Mouse (Mus musculus) neutrophil, adult 5-6 weeks (primary cell): ENCODE results near the gene Tiam1. TPM values are rescaled to one million over a fixed set of nuclear protein-coding genes. Genes with fewer than 3 reads are reported as not detected.
A peak's percentile ranks its signal among the peaks of the same experiment; 100 is the strongest.

ENCODE experiments used
- ATAC-seq: fragments of 151-379, 151-347 bp; 2 replicates; pipeline ENCODE4 v1.8.0; 2017; ENCODE audit warnings: mild to moderate bottlenecking, moderate TSS enrichment; ENCODE audit not compliant: insufficient number of reproducible peaks, poor library complexity, low FRiP score, severe bottlenecking; ENCODE audit errors: extremely low read depth
- total RNA-seq: library from RNA; stranded (forward); fragments of 200-1000 nt; gene quantifications from 2 replicates; pipeline ENCODE4 v1.2.3, GENCODE M21; 2017

Gene Tiam1
- total RNA-seq, 1 experiment from 2014 or later: 8.8 TPM

DNA sequence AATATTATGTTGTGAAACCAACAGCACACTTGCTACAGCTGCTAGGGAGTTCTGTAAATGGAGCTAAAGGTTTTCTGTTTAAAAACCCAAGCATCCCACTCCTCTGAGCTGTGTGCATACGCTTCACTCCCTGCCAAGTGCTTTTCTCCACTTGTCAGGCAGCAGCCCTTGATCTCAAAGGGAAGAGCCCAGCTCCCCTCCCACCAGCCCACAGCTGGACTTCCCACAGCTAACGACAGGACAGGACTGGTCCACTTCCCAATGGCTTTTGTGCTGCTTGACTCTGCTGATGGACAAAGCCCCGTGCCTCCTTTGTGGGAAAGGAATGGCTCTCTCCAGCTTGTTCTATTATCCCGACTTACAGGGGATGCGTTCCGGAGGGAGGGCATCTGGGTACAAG, 199.5 kb downstream of the Tiam1 start:
- no peak for ATAC-seq

DNA sequence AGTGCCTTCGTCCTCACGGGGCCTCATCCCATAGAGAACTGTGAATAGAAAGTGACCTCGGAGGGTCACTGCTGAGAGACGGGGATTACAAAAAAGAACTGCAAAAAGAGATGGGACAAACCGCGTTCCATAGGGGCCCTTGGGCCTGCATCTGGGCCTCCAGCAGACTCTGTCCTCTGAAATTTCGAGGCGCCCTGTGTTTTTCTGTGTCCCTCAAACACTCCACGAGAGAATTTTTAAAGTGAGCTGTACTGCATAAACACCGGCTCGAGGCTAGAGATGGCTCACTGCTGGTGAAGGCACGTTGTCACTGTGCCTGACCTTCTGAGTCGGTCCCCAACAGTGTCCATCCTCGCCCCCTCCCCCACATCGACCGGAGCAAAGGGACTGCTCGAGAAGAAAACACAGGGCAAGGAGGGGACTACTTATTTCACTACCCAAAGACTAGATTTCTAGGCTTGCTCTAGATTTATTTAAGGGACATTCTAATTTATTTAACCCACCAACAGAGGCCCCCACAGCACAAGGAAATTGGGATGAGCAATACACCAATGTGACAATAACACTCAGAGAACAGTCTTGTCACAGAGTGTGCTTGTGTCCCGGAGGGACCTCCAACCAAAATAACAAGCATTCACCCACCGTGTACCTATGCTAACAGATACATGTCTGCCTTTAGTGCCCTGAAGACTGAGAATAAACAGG, 200.2 kb downstream of the Tiam1 start:
- ATAC-seq: no peak

DNA sequence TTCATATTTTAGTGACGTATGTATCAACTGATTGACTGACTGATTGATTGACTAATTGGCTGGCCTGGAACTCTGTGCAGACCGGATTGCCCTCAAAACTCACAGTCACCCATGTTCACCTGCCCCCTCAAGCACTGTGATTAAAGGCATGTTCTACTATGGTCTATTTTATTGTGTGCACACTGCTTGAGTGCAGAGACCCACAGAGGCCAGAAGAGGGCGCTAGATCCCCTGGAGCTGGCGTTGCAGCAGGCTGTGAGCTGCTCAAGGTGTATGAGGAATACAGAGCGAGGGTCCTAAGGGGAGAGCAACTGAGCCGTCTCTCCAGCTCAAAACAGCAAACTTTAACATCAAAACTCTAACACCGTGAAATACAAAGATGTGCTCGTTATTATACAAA, 202.9 kb downstream of the Tiam1 start:
- no peak for ATAC-seq

DNA sequence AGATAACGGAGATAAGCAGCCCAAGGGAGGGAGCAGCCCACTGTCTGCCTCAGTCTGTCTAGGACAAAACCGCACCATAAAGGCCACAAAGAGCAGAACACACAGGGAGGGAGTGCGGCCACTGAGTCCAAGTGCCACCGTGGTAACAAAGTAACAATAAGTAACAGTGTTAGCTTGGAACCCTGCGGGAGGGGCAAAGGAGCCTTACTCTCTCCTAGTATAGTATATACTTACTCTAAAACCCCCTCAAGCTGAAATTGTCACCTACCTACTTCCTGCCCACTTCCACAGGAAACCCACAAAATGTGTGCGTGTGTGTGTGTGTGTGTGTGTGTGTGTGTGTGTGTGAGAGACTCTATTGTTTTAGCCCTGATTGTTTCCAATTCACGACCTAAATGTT, 205.3 kb downstream of the Tiam1 start:
- peak; percentile 61 for ATAC-seq

DNA sequence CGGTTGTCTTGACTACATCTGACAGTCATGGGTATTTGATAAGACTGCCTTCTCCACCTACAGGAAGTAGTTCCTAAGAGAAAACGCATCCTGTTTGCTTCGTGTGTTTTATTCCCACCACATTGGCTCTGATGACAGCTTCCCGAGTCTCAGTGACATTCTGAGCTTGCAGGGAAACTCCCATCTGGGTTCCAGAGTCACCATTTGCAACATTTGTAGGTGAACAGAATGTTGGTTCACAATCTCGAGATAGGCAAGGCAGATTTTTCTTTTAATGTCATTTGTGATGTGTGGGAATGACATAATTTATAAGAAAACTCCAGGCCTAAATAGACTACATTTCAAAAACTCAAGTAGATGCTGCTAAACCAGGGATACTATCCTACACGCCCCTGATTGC, 207.0 kb downstream of the Tiam1 start:
- no peak for ATAC-seq

DNA sequence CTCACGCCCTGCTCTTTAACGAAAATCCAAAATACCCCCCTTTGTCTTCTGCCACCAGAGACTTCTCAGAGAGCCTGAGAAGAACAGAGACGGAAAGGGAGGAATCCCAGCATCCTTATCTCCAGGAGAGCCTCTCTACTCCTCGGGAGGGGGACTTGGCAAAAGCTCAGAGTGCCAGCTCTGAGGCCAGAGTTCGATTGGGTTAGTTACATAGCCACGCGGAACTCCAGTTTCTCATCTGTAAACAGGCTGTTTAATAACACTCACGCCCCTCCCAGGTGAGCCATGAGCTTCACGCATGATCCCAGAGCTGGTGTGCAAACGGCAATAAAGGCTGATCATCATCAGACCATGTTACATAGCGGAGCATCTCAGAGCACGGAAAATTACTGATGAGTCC, 208.2 kb downstream of the Tiam1 start:
- no peak for ATAC-seq

DNA sequence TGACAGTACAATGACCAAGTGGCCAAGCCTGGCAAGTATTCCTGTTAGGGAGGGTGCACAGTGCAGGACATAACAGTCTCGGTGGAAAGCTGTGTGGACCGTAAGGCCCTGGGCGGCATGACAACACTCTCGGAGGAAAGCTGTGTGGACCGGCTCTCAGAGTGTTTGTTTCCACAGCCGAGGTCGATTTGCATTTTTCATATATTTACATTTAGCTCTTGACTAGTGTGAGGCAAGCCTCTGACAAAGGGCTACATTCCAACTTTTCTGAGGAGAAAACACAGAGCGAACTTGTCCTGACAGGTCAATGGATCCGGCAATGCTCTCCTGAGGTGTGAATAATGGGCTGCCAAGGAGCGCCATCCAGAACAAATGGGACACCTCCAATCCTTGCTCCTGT, 209.0 kb downstream of the Tiam1 start:
- ATAC-seq: no peak

DNA sequence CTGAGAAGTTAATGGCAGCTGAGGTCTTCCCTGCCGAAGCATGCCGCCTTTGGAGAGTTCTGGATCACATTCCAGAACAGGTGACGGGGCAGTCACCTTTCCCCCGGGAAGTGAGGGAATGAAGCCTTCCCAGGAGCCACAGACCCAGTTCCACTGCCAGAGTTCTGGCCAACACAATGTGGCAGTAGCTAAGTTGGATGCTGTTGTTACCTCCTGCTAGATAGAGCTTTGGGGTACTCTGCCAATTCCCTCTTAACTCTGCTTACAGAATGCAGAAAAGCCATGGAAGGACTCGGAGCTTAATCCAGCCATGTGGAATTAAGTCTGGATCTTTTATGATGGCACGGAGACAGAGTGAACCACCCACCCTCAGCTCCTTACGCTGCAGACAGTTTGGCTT, 209.6 kb downstream of the Tiam1 start:
- no peak for ATAC-seq

DNA sequence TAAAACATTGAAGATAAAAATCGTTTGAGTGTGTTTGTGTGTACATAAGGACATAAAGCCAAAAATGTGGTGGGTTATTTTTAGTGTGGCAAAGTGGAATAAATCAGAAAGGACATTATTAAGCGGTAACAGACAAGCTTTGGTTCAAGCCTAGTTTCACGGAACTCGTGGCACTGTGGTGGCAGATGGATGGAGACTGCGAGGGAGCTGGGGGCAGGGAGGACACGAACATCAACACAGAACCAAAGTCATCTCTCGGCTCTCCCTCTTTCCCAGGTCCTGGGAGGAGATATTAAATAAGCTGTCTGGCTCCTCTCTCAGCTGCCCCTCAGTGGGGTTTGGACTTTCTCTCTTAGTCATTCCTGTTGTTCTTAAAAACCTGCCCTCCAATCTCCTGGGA, 215.0 kb downstream of the Tiam1 start:
- ATAC-seq: no peak

DNA sequence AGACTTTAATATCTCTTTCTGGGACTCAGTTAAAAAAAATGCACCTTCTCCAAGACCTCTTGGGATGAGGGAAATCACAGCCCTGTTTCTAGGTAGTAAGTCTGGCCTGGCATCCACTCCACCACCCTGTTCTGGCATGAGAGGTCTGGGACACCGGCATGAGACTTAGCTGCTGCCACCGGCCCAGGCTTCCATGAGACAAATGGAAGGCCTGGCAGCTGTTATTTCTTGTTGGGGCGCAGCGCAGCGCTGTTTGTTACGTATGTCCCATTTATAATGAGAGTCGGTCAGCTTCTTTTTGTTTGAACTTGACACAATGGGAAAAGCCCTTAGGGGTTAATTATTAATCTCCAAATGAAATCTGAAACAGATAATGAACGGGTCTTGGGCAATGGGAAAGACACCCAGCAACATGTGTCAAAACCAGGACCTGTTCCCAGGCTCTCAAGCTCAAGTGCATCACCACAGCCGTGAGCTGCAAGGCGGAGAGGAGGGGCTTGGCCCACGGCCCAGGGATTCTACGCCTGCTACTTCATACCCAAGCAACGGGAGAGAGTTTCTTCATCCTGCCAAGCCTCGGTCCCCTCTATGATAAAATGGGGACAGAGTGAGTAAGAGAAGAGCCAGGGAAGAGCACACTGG, 219.2 kb downstream of the Tiam1 start:
- no peak for ATAC-seq

DNA sequence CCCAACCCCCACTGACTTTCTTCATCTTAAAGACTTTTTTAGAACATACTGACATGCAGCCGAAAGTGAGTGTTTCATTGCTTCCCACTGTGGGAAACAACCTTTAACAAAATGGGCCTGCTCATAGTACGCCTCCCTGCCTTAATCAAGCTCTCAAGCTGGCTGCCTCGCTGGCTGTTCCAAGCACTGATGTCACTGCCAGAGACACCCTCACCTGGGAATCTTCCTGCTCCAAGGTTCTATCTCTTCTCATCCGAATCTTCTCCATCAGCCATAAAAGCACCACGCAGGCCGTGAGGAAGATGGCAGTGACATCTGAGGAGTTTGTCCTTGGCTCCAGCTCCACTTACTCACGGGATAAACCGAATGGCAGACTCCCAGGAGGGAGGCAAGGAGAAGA, 220.3 kb downstream of the Tiam1 start:
- no peak for ATAC-seq

DNA sequence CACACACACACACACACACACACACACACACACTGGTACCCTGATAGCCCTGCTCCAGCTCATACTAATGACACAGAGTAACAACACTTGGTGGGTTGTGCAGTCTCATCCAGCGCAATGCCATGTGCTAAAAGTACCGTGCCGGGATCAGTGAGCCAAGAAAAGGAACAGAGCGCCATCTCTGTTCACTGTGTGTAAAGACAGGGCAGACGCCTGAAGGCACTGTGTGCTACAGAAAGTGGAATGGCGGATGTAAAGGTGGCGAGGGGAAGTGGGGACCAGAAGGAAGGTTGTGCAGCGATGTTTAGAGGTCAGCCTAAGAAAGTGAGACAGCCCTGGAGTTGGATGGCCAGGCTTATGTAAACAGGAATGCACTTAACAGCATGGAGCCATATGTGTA, 221.1 kb downstream of the Tiam1 start:
- ATAC-seq: no peak

DNA sequence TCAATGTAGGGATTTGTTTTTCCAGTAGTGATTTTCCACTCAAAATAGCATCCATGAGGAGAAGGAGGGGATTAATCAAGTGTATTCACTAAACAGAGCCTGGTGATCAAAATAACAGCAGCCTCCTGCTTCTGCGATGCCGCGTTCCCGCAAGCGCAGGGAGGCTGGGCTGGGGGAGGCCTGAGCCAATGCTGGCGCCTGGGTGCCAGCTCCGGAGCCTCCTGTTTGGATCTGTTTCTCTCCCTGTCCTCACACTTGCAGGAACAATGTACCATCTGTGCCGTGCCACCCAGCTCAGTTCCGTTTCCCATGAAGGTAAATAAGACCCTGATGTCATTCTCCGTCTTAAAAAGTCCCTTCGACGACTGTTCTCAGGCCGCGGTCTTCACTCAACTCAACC, 222.2 kb downstream of the Tiam1 start:
- no peak for ATAC-seq

DNA sequence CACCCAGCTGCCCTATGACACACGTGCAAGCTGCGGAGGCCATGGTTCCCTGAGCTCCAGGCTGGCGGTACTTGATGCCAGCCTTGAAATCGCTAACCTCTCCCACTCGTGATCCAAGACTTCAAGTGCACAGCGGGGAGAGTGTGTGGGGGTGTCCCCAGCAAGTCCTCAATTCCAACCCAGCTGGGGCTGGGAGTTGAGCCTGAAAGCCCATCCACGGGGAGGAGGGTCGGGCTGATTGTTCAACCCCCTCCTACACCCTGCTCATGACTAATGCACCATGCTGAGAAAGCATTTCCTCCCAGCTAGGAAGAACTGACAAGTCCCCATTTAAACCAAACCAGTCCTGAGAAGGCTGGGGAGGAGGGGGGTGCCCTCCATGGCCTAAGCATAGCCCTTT, 223.2 kb downstream of the Tiam1 start:
- no peak for ATAC-seq

DNA sequence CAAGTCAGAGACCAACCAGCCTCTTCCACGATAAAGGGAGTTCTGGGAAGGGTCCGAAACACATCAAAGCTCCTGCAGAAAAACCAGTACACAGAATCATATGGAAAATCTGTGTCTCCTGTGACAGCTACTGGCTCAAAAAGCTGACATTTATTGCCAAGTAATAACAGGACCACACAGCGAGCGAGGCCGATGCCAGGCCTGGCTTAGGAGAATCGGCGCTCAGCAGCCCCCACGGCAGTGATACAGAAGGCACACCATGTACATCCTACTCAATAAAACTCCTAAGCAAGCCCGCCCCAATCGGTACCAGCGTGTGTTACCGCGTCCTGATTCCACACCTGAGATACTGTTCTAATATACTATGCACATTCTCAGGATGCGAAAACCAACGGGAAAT, 226.2 kb downstream of the Tiam1 start:
- no peak for ATAC-seq

DNA sequence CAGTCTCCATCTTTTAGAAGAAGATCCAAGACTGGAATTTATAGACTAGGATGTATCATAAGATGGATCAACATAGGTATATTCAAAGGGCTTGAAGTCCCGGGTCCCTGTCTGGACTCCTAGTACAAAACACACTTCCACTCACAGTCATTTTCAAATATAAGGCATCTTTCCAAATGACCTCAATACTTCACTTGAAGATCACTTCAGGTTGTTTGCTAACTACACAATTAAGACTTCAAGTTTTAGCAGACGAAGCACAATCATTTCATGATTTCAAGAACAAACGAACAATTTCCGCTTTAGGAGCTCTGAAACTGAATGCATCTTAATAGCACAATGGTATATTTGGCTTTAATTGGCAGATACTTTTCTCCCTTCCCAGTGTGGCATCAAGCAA, 228.6 kb downstream of the Tiam1 start:
- no peak for ATAC-seq

DNA sequence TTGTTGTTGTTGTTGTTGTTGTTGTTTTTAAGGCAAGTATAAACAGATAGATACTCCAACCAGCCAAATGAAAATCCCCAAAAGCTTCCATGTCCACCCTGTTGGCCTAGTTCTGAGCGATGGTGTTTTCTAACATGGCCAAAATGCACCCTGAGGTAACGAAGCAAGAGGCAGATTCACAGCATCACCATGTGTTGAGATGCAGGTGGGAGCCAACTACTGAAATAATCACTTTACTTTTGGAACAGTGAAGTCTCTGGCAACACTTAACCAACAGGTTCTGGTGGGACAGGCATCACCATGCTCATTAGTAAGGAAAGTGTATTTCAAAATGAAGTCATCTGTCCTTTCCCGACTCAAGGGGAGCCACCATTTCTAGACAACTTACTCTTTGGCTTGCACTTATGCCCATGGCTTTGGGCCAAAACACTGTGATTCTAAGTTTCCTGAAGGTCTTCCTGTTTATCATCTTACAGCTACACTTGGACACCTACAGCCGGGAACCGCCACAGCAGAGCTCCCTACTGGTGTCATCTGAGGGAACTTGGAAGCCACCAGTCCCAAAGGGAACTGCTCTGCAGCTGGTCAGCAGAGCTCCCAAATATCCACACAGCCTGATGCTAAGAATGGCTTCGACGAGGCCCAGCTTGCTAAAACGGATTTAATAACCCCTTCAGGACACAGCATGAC, 230.7 kb downstream of the Tiam1 start:
- ATAC-seq: no peak

DNA sequence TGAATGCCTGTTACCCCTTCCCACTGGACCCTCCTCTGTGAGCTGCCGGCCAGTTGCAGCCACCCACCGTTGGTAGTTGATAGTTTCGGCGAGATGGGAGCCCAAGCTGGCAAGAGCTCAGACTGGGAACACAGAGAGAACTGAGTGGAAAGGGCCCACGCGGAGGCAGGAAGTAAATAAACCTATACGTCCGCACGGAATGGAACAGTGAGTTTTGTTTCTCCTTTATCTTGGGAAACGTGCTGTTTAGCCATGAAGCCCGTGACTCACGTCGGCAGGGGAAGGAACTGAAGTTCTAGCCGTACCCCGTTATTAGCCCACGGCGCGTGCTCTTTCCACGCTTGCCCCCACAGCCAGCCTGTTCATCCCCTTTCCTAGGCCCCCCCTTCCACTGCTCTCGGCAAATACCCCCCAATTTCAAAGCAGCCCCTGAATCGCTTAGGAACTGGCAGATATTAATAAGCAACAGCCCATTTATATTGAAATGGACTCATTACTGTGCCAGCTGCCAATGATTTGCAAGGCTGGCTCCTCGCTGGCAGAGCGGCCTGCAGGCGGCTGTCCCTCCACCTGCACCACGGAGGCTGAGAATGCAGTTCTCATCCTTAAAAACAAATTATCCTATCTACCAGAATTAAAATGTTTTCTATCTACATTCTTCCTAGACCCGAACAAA, 234.0 kb downstream of the Tiam1 start:
- no peak for ATAC-seq

DNA sequence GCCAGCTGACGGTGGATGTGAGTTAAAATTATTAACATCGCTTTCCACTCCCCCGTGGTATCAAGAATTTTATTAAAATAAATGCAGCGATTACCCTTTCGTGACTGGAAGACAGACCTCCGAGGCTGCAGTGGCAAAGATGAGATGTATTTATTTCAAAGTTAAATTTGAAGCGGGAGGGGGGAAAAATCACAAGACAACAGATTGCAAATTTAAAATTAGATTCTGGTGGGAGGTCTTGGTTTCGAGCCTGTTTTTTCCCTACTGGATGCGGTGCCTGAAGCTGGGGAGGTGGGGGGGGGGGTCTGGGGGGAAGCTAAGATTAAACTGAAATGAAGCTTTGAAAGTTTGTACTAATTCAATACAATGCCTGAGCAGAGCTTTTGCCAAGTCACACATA, 235.9 kb downstream of the Tiam1 start:
- no peak for ATAC-seq

DNA sequence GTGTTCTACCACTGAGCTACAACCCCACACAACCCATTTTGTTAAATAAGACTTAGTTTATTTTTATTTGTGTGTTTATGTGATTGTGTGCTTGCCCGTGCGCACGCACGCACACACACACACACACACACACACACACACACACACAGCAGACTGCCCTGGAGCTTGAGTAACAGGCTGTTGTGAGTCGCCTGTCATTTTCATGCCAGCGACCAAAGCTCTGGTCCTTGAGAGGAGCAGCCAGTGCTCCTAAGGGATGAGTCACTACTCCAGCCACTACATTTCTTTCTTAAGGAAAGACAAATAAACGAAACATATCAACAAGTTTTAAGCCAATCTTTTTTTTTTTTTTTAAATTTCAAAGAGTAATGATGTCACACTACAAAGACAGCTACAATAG, 236.7 kb downstream of the Tiam1 start:
- ATAC-seq: no peak
